Mouse (Mus musculus) CH12.LX (cell line): Measurements from ENCODE around the gene Sumo2.

Experiments used
- EP300 ChIP-seq: IDR thresholded peaks from 2 replicates; pipeline ENCODE4 v1.6.1; 2011; ENCODE audit warnings: low read length, improper control_type of control experiment
- ETS1 ChIP-seq: conservative IDR thresholded peaks from 2 replicates; pipeline ENCODE4 v1.6.1; 2012; ENCODE audit warnings: low read depth, mild to moderate bottlenecking, inconsistent platforms, low read length, improper control_type of control experiment, moderate library complexity
- POLR2A ChIP-seq: IDR thresholded peaks from 2 replicates; pipeline ENCODE4 v1.6.1; 2011; ENCODE audit warnings: low read depth, mild to moderate bottlenecking, improper control_type of control experiment, low read length
- TBP ChIP-seq: conservative IDR thresholded peaks from 2 replicates; pipeline ENCODE4 v1.6.1; 2011; ENCODE audit warnings: low read depth, low read length, improper control_type of control experiment

GRCm38 (mm10) chr11:115522238-115522637 is 13.8 kb downstream of the Sumo2 start:
- no peak for TF ChIP-seq TBP
- no peak for TF ChIP-seq EP300
- no peak for TF ChIP-seq POLR2A
- no peak for TF ChIP-seq ETS1
